Mouse (Mus musculus) olfactory bulb, adult 2 months (tissue): Measurements from ENCODE around the gene Itih3. TPM values are rescaled to one million over a fixed set of nuclear protein-coding genes. Genes with fewer than 3 reads are reported as not detected.

Experiments
- H3K27ac ChIP-seq: fragments of 200-500 bp; 2 replicates; pipeline ENCODE4 v1.5.1; 2012; ENCODE audit warnings: low read depth, low read length; ENCODE audit not compliant: insufficient read depth
- H3K4me1 ChIP-seq: fragments of 200-500 bp; 2 replicates; pipeline ENCODE4 v1.6.1; 2012; ENCODE audit warnings: low read length; ENCODE audit not compliant: control insufficient read depth, insufficient read depth
- H3K4me3 ChIP-seq: fragments of 200-500 bp; 2 replicates; pipeline ENCODE4 v1.5.1; 2012; ENCODE audit warnings: mild to moderate bottlenecking, low read depth, low read length, moderate library complexity; ENCODE audit not compliant: insufficient read depth
- CTCF ChIP-seq: fragments of 200-500 bp; IDR thresholded peaks from 2 replicates; pipeline ENCODE4 v1.5.1; 2012; ENCODE audit warnings: low read depth, mild to moderate bottlenecking, low read length, moderate library complexity; ENCODE audit not compliant: insufficient read depth
- POLR2A ChIP-seq: fragments of 200-500 bp; IDR thresholded peaks from 2 replicates; pipeline ENCODE4 v1.6.1; 2012; ENCODE audit warnings: mild to moderate bottlenecking, low read depth, low read length, moderate library complexity; ENCODE audit not compliant: insufficient read depth
- WGBS: fragments of 180-500 bp; shearing (Covaris S2); methylation state at CpG from one replicate; pipeline ENCODE4 v1.1.7; 2018; 5-methylcytosine and 5-hydroxymethylcytosine counted together
- polyA plus RNA-seq: library from polyadenylated mRNA; stranded (reverse); fragments of >200 nt; gene quantifications from 2 replicates; pipeline ENCODE4 v1.2.4, GENCODE M21; 2012; ENCODE audit warnings: low replicate concordance; ENCODE audit not compliant: missing spikeins, insufficient read depth, insufficient read length

Itih3 gene
- polyA plus RNA-seq, 1 experiment: not detected

DNA sequence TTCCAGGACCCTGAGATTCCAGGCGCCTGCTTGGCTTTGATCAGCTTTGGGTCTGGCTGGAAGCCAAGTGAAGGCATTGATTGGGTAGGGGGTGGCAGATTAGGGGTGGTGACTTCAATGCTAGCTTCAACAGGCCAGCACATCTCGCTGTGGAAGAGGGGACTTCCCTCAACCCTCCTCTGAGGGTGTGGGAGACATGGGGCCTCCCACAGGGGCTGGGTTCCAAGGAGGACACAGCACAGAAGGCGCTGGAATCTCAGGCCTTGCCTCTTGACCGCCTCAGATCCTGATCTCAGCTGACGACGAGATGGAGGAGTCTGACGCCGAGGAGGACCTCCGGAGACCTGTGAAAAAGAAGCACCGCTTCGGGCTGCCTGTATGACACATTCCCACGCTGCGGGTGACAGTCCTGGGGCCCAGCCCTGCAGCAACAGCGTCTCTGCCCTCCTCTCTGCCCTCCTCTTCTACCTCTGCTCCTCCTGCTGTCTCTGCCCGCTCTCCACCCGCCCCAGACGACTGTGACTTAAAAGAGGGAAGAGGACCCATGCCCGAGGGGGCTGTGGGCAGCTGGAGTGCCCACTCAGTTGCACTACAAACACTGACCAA, 49.4 kb downstream of the Itih3 start:
- WGBS: 79% methylated on average over 18 of the region's 18 CpGs

GRCm38 (mm10) chr14:30870206-30871147, 53.1 kb downstream of the Itih3 start:
- TF ChIP-seq POLR2A: no peak
- TF ChIP-seq CTCF: no peak
- WGBS: 63% methylated on average over 25 of the region's 25 CpGs
- H3K27ac ChIP-seq: no peak overlapping the region
- peaks cover 9% of the 10 kb centered on the region for H3K4me1 ChIP-seq
- H3K4me3 ChIP-seq: no peak overlapping the region

More for the DNA sequence above, 49.4 kb downstream of the Itih3 start:
- Histone ChIP-seq H3K4me1 (peaks cover 14% of the 10 kb centered on the region), H3K4me3 (no peak overlapping the region), H3K27ac (no peak overlapping the region)
- no peak for TF ChIP-seq CTCF
- no peak for TF ChIP-seq POLR2A

- H3K27ac ChIP-seq: no peak overlapping the region
- peaks cover 9% of the 10 kb centered on the region for H3K4me1 ChIP-seq
- TF ChIP-seq POLR2A: no peak
- TF ChIP-seq CTCF: no peak
- no peak overlapping the region for H3K4me3 ChIP-seq
- 88% methylated on average over 8 of the region's 8 CpGs for WGBS
Measured at GRCm38 (mm10) chr14:30869391-30869801, 54.2 kb downstream of the Itih3 start.

DNA sequence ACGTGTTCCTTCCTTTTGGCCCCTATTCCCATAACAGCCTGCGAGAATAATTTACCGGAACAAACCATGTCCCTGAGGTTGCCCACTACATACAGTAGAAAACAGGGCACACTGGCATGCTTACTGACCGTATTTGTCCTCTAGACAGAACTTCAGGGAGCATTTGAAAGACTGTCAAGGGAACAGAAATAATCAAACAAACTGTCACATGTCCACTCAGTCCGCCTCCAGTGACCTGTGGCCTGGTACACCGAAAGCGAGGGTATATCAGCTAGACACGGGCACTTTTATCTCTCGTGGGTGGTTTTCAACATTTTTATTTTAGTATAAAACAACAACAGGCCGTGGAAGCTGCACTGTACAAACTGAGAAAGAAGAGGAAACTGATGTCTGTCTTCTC, 54.7 kb downstream of the Itih3 start:
- peaks cover 9% of the 10 kb centered on the region for H3K4me1 ChIP-seq
- no peak overlapping the region for H3K27ac ChIP-seq
- TF ChIP-seq CTCF: no peak
- TF ChIP-seq POLR2A: no peak
- WGBS: 94% methylated on average over 10 of the region's 10 CpGs
- no peak overlapping the region for H3K4me3 ChIP-seq

DNA sequence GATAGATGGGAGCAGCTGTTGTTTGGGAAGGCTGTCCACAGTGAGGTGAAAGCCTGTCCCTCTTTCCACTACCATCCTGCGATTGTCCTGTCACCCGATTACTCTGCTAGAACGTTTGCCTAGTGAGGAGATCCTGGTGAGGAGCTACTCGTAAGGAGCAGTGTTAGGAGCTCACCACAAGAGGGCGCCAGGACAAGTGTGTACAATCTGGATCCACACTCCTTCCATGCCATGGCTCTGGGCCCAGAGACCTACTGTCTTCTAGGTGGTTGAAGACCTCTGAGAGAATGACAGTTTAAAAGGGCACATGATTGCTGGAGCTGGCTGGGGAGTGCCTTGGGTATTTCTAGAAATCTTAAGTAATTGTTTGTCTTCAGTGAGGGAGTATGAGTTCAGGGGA, 56.5 kb downstream of the Itih3 start:
- Histone ChIP-seq H3K4me1 (peaks cover 9% of the 10 kb centered on the region), H3K27ac (no peak overlapping the region), H3K4me3 (no peak overlapping the region)
- TF ChIP-seq POLR2A (no peak), CTCF (no peak)
- 22% methylated on average over 5 of the region's 5 CpGs for WGBS

- 64% methylated on average over 3 of the region's 3 CpGs for WGBS
- Histone ChIP-seq H3K4me3 (no peak overlapping the region), H3K27ac (no peak overlapping the region), H3K4me1 (peaks cover 18% of the 10 kb centered on the region)
- TF ChIP-seq CTCF (no peak), POLR2A (no peak)
Measured at GRCm38 (mm10) chr14:30865311-30865710, 58.2 kb downstream of the Itih3 start.

DNA sequence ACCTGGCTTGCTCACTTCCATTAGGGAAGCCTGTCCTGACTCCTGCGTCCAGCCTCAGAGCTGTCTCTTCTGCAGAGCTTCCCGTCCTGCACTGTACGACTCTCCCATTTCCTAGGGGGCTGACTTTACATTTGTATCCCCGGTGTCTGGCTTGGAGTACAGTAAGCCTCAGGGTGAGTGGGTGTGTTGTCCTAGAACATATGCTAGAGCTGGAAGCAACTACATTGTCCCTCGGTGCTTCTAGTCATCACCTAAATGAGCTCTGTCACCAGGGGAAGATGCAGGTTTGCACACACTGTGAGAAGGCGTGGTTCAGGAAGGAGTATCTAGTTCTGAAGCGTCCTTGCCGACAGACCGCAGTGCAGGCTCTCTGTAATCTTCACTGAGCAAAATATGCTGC, 61.2 kb downstream of the Itih3 start:
- Histone ChIP-seq H3K4me3 (no peak overlapping the region), H3K27ac (no peak overlapping the region), H3K4me1 (peaks cover 9% of the 10 kb centered on the region; the same call in 1 of the 2 replicates)
- TF ChIP-seq POLR2A: no peak
- TF ChIP-seq CTCF: no peak
- 67% methylated on average over 9 of the region's 9 CpGs for WGBS

DNA sequence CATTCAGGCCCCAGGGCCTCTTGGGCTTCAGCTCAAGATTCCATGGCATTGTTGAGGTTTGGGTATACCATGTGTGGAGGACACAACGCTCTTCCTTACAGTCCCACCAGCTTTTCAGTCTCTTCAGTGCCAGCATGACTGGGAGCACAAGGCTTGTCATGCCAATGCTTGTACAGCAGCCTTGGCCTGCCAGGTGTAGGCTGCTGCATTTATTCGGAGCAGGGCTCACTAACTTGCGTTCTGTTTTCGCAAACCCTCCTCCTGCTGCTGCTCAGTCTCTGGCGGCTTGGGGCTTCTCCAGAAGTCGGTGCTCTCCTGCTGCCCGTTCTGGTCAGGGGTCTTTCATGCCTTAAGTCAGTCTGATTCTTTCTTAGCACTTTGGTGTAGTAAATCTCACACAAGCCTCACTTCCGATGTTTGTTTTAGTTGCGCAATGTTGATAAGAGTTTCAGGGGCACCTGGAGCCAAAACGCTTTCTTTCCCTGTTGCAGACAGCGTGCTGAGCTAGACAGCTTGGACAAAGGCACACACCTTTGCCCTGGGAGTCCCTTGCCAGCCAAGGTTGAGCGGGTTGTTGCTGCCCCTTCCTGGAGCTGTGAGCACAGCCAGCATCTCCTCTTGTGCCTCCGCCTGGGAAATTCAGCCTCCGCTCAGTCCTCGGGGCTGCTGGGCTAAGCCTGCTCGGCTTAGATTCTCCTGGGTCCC, 62.0 kb downstream of the Itih3 start:
- WGBS: 69% methylated on average over 16 of the region's 16 CpGs

More for the DNA sequence above, 62.0 kb downstream of the Itih3 start:
- H3K4me1 ChIP-seq: peaks cover 9% of the 10 kb centered on the region; the same call in 1 of the 2 replicates
- no peak overlapping the region for H3K4me3 ChIP-seq
- TF ChIP-seq POLR2A (no peak), CTCF (no peak)
- H3K27ac ChIP-seq: no peak overlapping the region

Other genes with a start within 250 kb of the Itih3 start
- not detected in 2 replicates for gene Sfmbt1, start 208.9 kb downstream of the Itih3 start, polyA plus RNA-seq
- not detected in 2 replicates for gene Tmem110, start 98.2 kb downstream of the Itih3 start, polyA plus RNA-seq
- gene Mustn1, start 44.6 kb downstream of the Itih3 start, polyA plus RNA-seq: not detected in 2 replicates
- gene Itih4, start 37.3 kb downstream of the Itih3 start, polyA plus RNA-seq: not detected in 2 replicates
- not detected in 2 replicates for gene Itih1, start 19.5 kb upstream of the Itih3 start, polyA plus RNA-seq
- gene Nek4, start 27.6 kb upstream of the Itih3 start, polyA plus RNA-seq: not detected in 2 replicates
- gene Glt8d1, start 77.6 kb upstream of the Itih3 start, polyA plus RNA-seq: not detected in 2 replicates
- not detected in 2 replicates for gene Spcs1, start 77.9 kb upstream of the Itih3 start, polyA plus RNA-seq
- gene Pbrm1, start 95.4 kb upstream of the Itih3 start, polyA plus RNA-seq: 82.9 and 393 TPM in 2 replicates
- gene Gnl3, start 95.4 kb upstream of the Itih3 start, polyA plus RNA-seq: not detected in 2 replicates
- not detected in 2 replicates for gene Smim4, start 205.2 kb upstream of the Itih3 start, polyA plus RNA-seq
- not detected in 2 replicates for gene Nt5dc2, start 207.3 kb upstream of the Itih3 start, polyA plus RNA-seq
- not detected in 2 replicates for gene Stab1, start 244.9 kb upstream of the Itih3 start, polyA plus RNA-seq